Mouse (Mus musculus) ES-Bruce4 (cell line): Measurements from ENCODE around the gene Fgf18.

ENCODE experiments used
- CTCF ChIP-seq: IDR thresholded peaks from one replicate; pipeline ENCODE4 v1.8.1; 2011; ENCODE audit warnings: low read depth, low read length
- EP300 ChIP-seq: IDR thresholded peaks from 2 replicates; pipeline ENCODE4 v1.6.1; 2011; ENCODE audit warnings: low read depth, low read length; ENCODE audit not compliant: insufficient read depth
- POLR2A ChIP-seq: IDR thresholded peaks from one replicate; pipeline ENCODE4 v1.8.1; 2011; ENCODE audit warnings: low read length; ENCODE audit not compliant: insufficient read depth

- TF ChIP-seq EP300 (no peak), CTCF (no peak), POLR2A (no peak)
Measured at GRCm38 (mm10) chr11:33157453-33158196, 10.4 kb upstream of the Fgf18 start.
